24 mouse cellular contexts compared by ENCODE assay signal in the genomic region with DNA sequence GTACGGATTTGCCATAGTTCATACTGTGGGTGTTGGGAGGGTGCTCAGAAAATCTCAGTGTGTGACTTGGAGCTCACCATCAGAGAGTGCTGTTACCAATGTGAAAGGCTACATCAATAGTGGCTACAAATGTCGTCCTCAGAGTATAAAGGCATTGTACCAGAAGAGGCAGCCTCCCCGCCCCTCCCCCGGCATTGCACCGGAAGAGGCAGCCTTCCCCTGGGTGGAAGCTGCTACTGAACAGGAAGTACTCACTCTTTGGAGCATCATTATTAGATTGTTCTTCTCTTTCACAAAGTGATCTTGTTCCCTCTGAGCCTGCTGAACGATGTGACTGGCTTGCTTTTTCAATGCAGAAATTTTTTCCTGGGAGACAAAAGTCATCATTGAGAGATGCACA. TPM values are rescaled to one million over a fixed set of nuclear protein-coding genes. Genes with fewer than 3 reads are reported as not detected.
DNase-seq lines count a peak whose midpoint lies in the region; ATAC-seq and TF ChIP-seq lines count a peak whose summit lies in the region.
"Had no signal": no experiment of that assay in that cellular context is flagged by ENCODE, and none has a peak within 500 bp of the region (broad histone marks: within the 10 kb centered on the region; RNA-seq: fewer than 3 reads in every experiment).

No protein-coding gene starts in this region.

- H3K4me1 ChIP-seq in thymus, adult 2 months (replicated peaks; ENCODE audit: control insufficient read depth, insufficient read depth, low read length) = no peaks in the 10 kb centered on the region
- no peaks in the 10 kb centered on the region for H3K4me1 ChIP-seq in hindbrain, embryonic 11.5 days (replicated peaks; ENCODE audit: control insufficient read depth, insufficient read depth, low read length)
- no peaks in the 10 kb centered on the region for H3K4me1 ChIP-seq in neural tube, embryonic 15.5 days
- H3K4me1 ChIP-seq: embryonic facial prominence, embryonic 15.5 days; forebrain, embryonic 10.5 days; forebrain, embryonic 15.5 days; heart, embryonic 15.5 days had no signal

- peak; percentile 82 for DNase-seq in heart, adult 11 months
- no peak for DNase-seq in heart, adult 8-10 months (ENCODE audit: low spot score)
- DNase-seq in thymus, postnatal 14 days = peak; percentile 33
- no peak for DNase-seq in thymus, adult 2 months
- DNase-seq in thymus, postnatal 4 days = peak; percentile 56
- DNase-seq in hindbrain, embryonic 11.5 days (ENCODE audit: low spot score) = no peak
- DNase-seq: adrenal gland, postnatal 14 days; cerebellum, adult 11-12 months; cerebellum, adult 9-11 months; embryo, embryonic 11 days; gastrocnemius, postnatal 36 days; heart, adult 18-20 months; heart, postnatal 14 days had no signal

- H3K4me2 ChIP-seq in hindbrain, embryonic 11.5 days (replicated peaks; ENCODE audit: low read depth, low read length) = no peak overlapping the region
- H3K4me2 ChIP-seq in neural tube, embryonic 15.5 days = no peak overlapping the region
- H3K4me2 ChIP-seq: embryonic facial prominence, embryonic 15.5 days; forebrain, embryonic 15.5 days; heart, embryonic 11.5 days; heart, embryonic 15.5 days; hindbrain, embryonic 14.5 days had no signal

- no peaks in the 10 kb centered on the region for H3K9me3 ChIP-seq in hindbrain, embryonic 11.5 days (ENCODE audit: control insufficient read depth, low read length)
- H3K9me3 ChIP-seq in neural tube, embryonic 15.5 days (replicated peaks) = no peaks in the 10 kb centered on the region
- H3K9me3 ChIP-seq: embryonic facial prominence, embryonic 15.5 days; forebrain, embryonic 10.5 days; forebrain, embryonic 15.5 days; G1E; heart, embryonic 15.5 days had no signal

- WGBS in thymus, adult 2 months = 52% methylated on average over 6 of the region's 6 CpGs
- WGBS in hindbrain, embryonic 11.5 days = 79% methylated on average over 6 of the region's 6 CpGs
- 74% methylated on average over 6 of the region's 6 CpGs for WGBS in neural tube, embryonic 15.5 days

- H3K9ac ChIP-seq in hindbrain, embryonic 11.5 days (ENCODE audit: low read depth, low read length) = no peak overlapping the region
- no peak overlapping the region for H3K9ac ChIP-seq in neural tube, embryonic 15.5 days (replicated peaks)
- H3K9ac ChIP-seq: embryonic facial prominence, embryonic 15.5 days; forebrain, embryonic 15.5 days; heart, embryonic 15.5 days; hindbrain, embryonic 14.5 days had no signal

- peak; percentile 59 for ATAC-seq in megakaryocyte, adult 5-6 weeks (ENCODE audit: poor library complexity, severe bottlenecking)
- no peak for ATAC-seq in hindbrain, embryonic 11.5 days (ENCODE audit: low FRiP score)
- ATAC-seq in neural tube, embryonic 15.5 days (ENCODE audit: low FRiP score) = no peak
- ATAC-seq: forebrain, embryonic 15.5 days had no signal

- no peak for TF ChIP-seq POLR2A in thymus, adult 2 months (IDR thresholded peaks at IDR 0.05; ENCODE audit: control insufficient read depth, extremely low read depth, insufficient read depth, low read length, poor library complexity)

- no peaks in the 10 kb centered on the region for H3K27me3 ChIP-seq in thymus, adult 2 months (ENCODE audit: control insufficient read depth, insufficient read depth, low read length)
- H3K27me3 ChIP-seq in hindbrain, embryonic 11.5 days (ENCODE audit: control insufficient read depth, insufficient read depth, low read length) = no peaks in the 10 kb centered on the region
- H3K27me3 ChIP-seq in neural tube, embryonic 15.5 days (replicated peaks) = no peaks in the 10 kb centered on the region
- H3K27me3 ChIP-seq: embryonic facial prominence, embryonic 15.5 days; forebrain, embryonic 15.5 days; heart, embryonic 15.5 days had no signal

- no peak overlapping the region for H3K27ac ChIP-seq in thymus, adult 2 months (ENCODE audit: control insufficient read depth, insufficient read depth, low read length)
- no peak overlapping the region for H3K27ac ChIP-seq in hindbrain, embryonic 11.5 days (ENCODE audit: low read depth, low read length)
- H3K27ac ChIP-seq in neural tube, embryonic 15.5 days (replicated peaks) = no peak overlapping the region
- H3K27ac ChIP-seq: embryonic facial prominence, embryonic 15.5 days; forebrain, embryonic 10.5 days; forebrain, embryonic 15.5 days; heart, embryonic 15.5 days; hindbrain, embryonic 14.5 days had no signal

- no peak overlapping the region for H3K4me3 ChIP-seq in thymus, adult 2 months (ENCODE audit: control insufficient read depth, insufficient read depth, low read length)
- no peak overlapping the region for H3K4me3 ChIP-seq in hindbrain, embryonic 11.5 days (ENCODE audit: low read depth, low read length)
- H3K4me3 ChIP-seq in neural tube, embryonic 15.5 days (replicated peaks) = no peak overlapping the region
- H3K4me3 ChIP-seq: embryonic facial prominence, embryonic 15.5 days; erythroblast, embryonic 14.5 days; forebrain, embryonic 10.5 days; forebrain, embryonic 15.5 days; heart, embryonic 15.5 days had no signal

- no peaks in the 10 kb centered on the region for H3K36me3 ChIP-seq in thymus, adult 2 months (ENCODE audit: control insufficient read depth, insufficient read depth, low read length)
- 0 out of 2 replicates have a peak, but pooled peaks cover 2% of the 10 kb centered on the region for H3K36me3 ChIP-seq in hindbrain, embryonic 11.5 days (ENCODE audit: control insufficient read depth, insufficient read depth, low read length)
- H3K36me3 ChIP-seq in neural tube, embryonic 15.5 days = 0 out of 2 replicates have a peak, but pooled peaks cover 2% of the 10 kb centered on the region
- H3K36me3 ChIP-seq: forebrain, embryonic 15.5 days; G1E had no signal

- TF ChIP-seq CTCF in thymus, adult 2 months (IDR thresholded peaks at IDR 0.05; ENCODE audit: borderline replicate concordance, control insufficient read depth, extremely low read depth, insufficient read depth, low read length, poor library complexity) = no peak

RNA-seq across cellular contexts. Expression of a gene that starts 37.2 kb away (rescaled TPM):
- total RNA-seq in heart, adult 8-10 months (2022) = 10 to 100 TPM; 16.5 to 20.8 (median 17.1) TPM
- 10.4 and 11.4 TPM in 2 replicates for polyA plus RNA-seq in thymus, adult 2 months (2012; rRNA removed)
- 20.0 and 21.9 TPM in 2 replicates for total RNA-seq in megakaryocyte, adult 5-6 weeks (2015)
- 19.6 and 20.3 TPM in 2 replicates for total RNA-seq in megakaryocyte, adult 5-6 weeks (2017)
- polyA plus RNA-seq in hindbrain, embryonic 11.5 days (2014; fragmentation: Nextera tagmentation; extraction: Ambion mirVana) = 44.5 and 46.2 TPM in 2 replicates
- 38.7 and 41.1 TPM in 2 replicates for polyA plus RNA-seq in neural tube, embryonic 15.5 days (2015; fragmentation: Nextera tagmentation; extraction: Ambion mirVana)

RNA-seq across cellular contexts. Expression of a gene that starts 55.6 kb away (rescaled TPM):
- under 1 TPM in 3 of 4 experiments, not detected in 1; 0.60 to 0.98 (median 0.78) TPM for total RNA-seq in heart, adult 8-10 months (2022)
- polyA plus RNA-seq in thymus, adult 2 months (2012; rRNA removed) = 1.2 TPM in 2 replicates
- total RNA-seq in megakaryocyte, adult 5-6 weeks (2015) = 1.0 TPM in 1 of 2 replicates, not detected in the other
- 0.55 TPM in 1 of 2 replicates, not detected in the other for total RNA-seq in megakaryocyte, adult 5-6 weeks (2017)
- polyA plus RNA-seq in hindbrain, embryonic 11.5 days (2014; fragmentation: Nextera tagmentation; extraction: Ambion mirVana) = 410 and 447 TPM in 2 replicates
- polyA plus RNA-seq in neural tube, embryonic 15.5 days (2015; fragmentation: Nextera tagmentation; extraction: Ambion mirVana) = 451 and 532 TPM in 2 replicates
- total RNA-seq: G1E; hematopoietic stem cell, adult 5-6 weeks had no signal
- polyA plus RNA-seq: G1E had no signal

Comparison
In these comparisons a context has a peak if more than half of its experiments do, and no peak if none do; other contexts are left out.
1. DNase-seq: peak in heart, adult 11 months (single experiment), thymus, postnatal 14 days (single experiment) and thymus, postnatal 4 days (single experiment); none in heart, adult 8-10 months (single experiment), thymus, adult 2 months (single experiment) and hindbrain, embryonic 11.5 days (single experiment).
2. RNA of a gene that starts 55.6 kb away (polyA plus RNA-seq): 451 to 532 TPM in neural tube, embryonic 15.5 days and 410 to 447 TPM in hindbrain, embryonic 11.5 days; 1.2 TPM in thymus, adult 2 months; every median in the first group is over 100 times any median in the second.